ENCODE assay signal across 9 mouse cellular contexts in the genomic region with DNA sequence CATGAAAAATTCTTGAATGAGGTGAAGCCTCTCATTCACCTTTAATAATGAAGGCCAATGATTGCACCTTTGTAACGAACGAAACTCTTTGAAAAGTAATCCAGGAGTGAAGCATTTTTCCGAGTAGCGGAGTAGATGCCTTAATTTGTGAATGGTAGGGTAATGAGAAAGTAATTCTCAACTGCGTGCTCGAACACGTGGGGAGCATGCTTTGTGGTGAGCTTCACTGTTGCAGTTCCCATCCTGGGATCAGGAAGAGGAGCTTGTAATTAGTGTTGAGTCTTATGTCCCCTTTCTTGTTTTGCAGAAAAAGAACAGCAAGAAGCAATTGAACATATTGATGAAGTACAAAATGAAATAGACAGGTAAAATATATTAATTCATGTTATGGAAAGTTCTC. TPM values are rescaled to one million over a fixed set of nuclear protein-coding genes. Genes with fewer than 3 reads are reported as not detected.
DNase-seq lines count a peak whose midpoint lies in the region; ATAC-seq and TF ChIP-seq lines count a peak whose summit lies in the region.
"Had no signal": no experiment of that assay in that cellular context is flagged by ENCODE, and none has a peak within 500 bp of the region (broad histone marks: within the 10 kb centered on the region; RNA-seq: fewer than 3 reads in every experiment).

No protein-coding gene starts in this region.

- no peak for TF ChIP-seq CTCF in layer of hippocampus, adult 2 months (conservative IDR thresholded peaks at IDR 0.05)

- TF ChIP-seq POLR2A in myocyte (IDR thresholded peaks at IDR 0.05; ENCODE audit: insufficient read length, low read depth): no peak

- H3K36me3 ChIP-seq in embryonic facial prominence, embryonic 13.5 days: peaks cover 37% of the 10 kb centered on the region
- H3K36me3 ChIP-seq in intestine, embryonic 16.5 days (ENCODE audit: control insufficient read depth, insufficient read depth, low read length): 0 out of 2 replicates have a peak, but pooled peaks cover 2% of the 10 kb centered on the region
- peaks cover 32% of the 10 kb centered on the region for H3K36me3 ChIP-seq in myocyte (ENCODE audit: control insufficient read depth, insufficient read depth)

- peaks cover 57% of the 10 kb centered on the region for H3K79me2 ChIP-seq in myocyte (ENCODE audit: control insufficient read depth, insufficient read depth)

- no peaks in the 10 kb centered on the region for H3K27me3 ChIP-seq in embryonic facial prominence, embryonic 13.5 days
- no peaks in the 10 kb centered on the region for H3K27me3 ChIP-seq in intestine, embryonic 16.5 days (replicated peaks; ENCODE audit: control insufficient read depth, insufficient read depth, low read length)
- no peaks in the 10 kb centered on the region for H3K27me3 ChIP-seq in myocyte (ENCODE audit: control insufficient read depth, insufficient read depth, insufficient read length)

- ATAC-seq in embryonic facial prominence, embryonic 13.5 days (ENCODE audit: insufficient number of reproducible peaks, insufficient read depth, low FRiP score, low TSS enrichment, low read depth): no peak
- no peak for ATAC-seq in intestine, embryonic 16.5 days
- ATAC-seq in granulocyte monocyte progenitor cell, adult 5-6 weeks (replicated peaks; ENCODE audit: poor library complexity, severe bottlenecking): no peak

- H3K4me2 ChIP-seq in embryonic facial prominence, embryonic 13.5 days: peak overlapping the region; percentile 62
- H3K4me2 ChIP-seq in intestine, embryonic 16.5 days (ENCODE audit: low read depth, low read length): peak overlapping the region; percentile 69
- H3K4me2 ChIP-seq in myocyte (ENCODE audit: low read depth): peak overlapping the region; percentile 83

- 18% methylated on average over 7 of the region's 7 CpGs for WGBS in embryonic facial prominence, embryonic 13.5 days
- 16% methylated on average over 7 of the region's 7 CpGs for WGBS in intestine, embryonic 16.5 days

- no peak overlapping the region for H3ac ChIP-seq in myocyte (ENCODE audit: control insufficient read depth, insufficient read length)

- H3K27ac ChIP-seq in layer of hippocampus, adult 2 months: no peak overlapping the region
- H3K27ac ChIP-seq in embryonic facial prominence, embryonic 13.5 days: no peak overlapping the region
- H3K27ac ChIP-seq in intestine, embryonic 16.5 days (ENCODE audit: low read length): no peak overlapping the region

- peaks cover 35% of the 10 kb centered on the region for H3K4me1 ChIP-seq in embryonic facial prominence, embryonic 13.5 days
- H3K4me1 ChIP-seq in intestine, embryonic 16.5 days (ENCODE audit: control insufficient read depth, insufficient read depth, low read length): peaks cover 24% of the 10 kb centered on the region; the same call in 1 of the 2 replicates

- no peaks in the 10 kb centered on the region for H3K9me3 ChIP-seq in embryonic facial prominence, embryonic 13.5 days
- H3K9me3 ChIP-seq in intestine, embryonic 16.5 days (ENCODE audit: control insufficient read depth, low read length): no peaks in the 10 kb centered on the region

- DNase-seq in layer of hippocampus, adult 2 months (ENCODE audit: low spot score in 2 of 2): no peak
- no peak for DNase-seq in layer of hippocampus, adult 11-12 months (ENCODE audit: low spot score)
- no peak for DNase-seq in ovary, postnatal 14 days (ENCODE audit: low spot score)
- DNase-seq in left cerebral cortex, adult 8-10 months (ENCODE audit: low spot score in 2 of 2): no peak
- DNase-seq: lung, postnatal 36 days had no signal

- peak overlapping the region; percentile 99 for H3K9ac ChIP-seq in embryonic facial prominence, embryonic 13.5 days
- H3K9ac ChIP-seq in intestine, embryonic 16.5 days (ENCODE audit: low read depth, low read length): peak overlapping the region; percentile 98

- H3K4me3 ChIP-seq in layer of hippocampus, adult 2 months: peak overlapping the region; percentile 85
- H3K4me3 ChIP-seq in embryonic facial prominence, embryonic 13.5 days: peak overlapping the region; percentile 80
- peak overlapping the region; percentile 97 for H3K4me3 ChIP-seq in intestine, embryonic 16.5 days (ENCODE audit: low read length)
- H3K4me3 ChIP-seq in myocyte: peak overlapping the region; percentile 52

TF ChIP-seq in myocyte, 11 proteins besides CTCF, POLR2A, EP300 and RAD21:
- TF ChIP-seq TCF12 (IDR thresholded peaks at IDR 0.05; ENCODE audit: insufficient read depth, poor library complexity, severe bottlenecking): no peak
- no peak for TF ChIP-seq SRF (IDR thresholded peaks at IDR 0.05; ENCODE audit: control insufficient read depth, insufficient read length, low read depth)
- no peak for TF ChIP-seq CEBPB (IDR thresholded peaks at IDR 0.05; ENCODE audit: insufficient read depth, poor library complexity, severe bottlenecking)
- TF ChIP-seq E2F4 (IDR thresholded peaks at IDR 0.05; ENCODE audit: insufficient read depth): no peak
- no peak for TF ChIP-seq POLR2AphosphoS2 (IDR thresholded peaks at IDR 0.05; ENCODE audit: insufficient read length, low read depth)
- TF ChIP-seq MAX (IDR thresholded peaks at IDR 0.05; ENCODE audit: low read depth): no peak
- no peak for TF ChIP-seq REST (IDR thresholded peaks at IDR 0.05; ENCODE audit: insufficient read depth, insufficient read length)
- no peak for TF ChIP-seq MYOD1 (IDR thresholded peaks at IDR 0.05; ENCODE audit: control insufficient read depth in 1 of 3, insufficient read length in 2 of 3, low read depth in 2 of 3)
- no peak for TF ChIP-seq TCF3 (IDR thresholded peaks at IDR 0.05; ENCODE audit: insufficient read length, low read depth)
- TF ChIP-seq MYOG (IDR thresholded peaks at IDR 0.05; ENCODE audit: control insufficient read depth in 1 of 3, insufficient read depth in 1 of 3, insufficient read length in 2 of 3, low read depth in 2 of 3): no peak
- no peak for TF ChIP-seq USF1 (IDR thresholded peaks at IDR 0.05; ENCODE audit: low read depth)
TF ChIP-seq in myocyte: peak in this region for 0.

RNA-seq across cellular contexts. Expression of gene Pkn3, which starts 9.5 kb away (rescaled TPM):
- 1 to 10 TPM; 1.7 to 2.1 TPM for total RNA-seq in layer of hippocampus, adult 2 months (2021)
- 7.6 and 11.4 TPM in 2 replicates for polyA plus RNA-seq in embryonic facial prominence, embryonic 13.5 days (2015; fragmentation: Nextera tagmentation; extraction: Ambion mirVana)
- polyA plus RNA-seq in intestine, embryonic 16.5 days (2015; fragmentation: Nextera tagmentation; extraction: Ambion mirVana): 10.4 and 10.8 TPM in 2 replicates
- polyA plus RNA-seq in myocyte (2012; fragmentation: generic; extraction: Trizol): 4.3 TPM
- total RNA-seq in granulocyte monocyte progenitor cell, adult 5-6 weeks (2014; fragmentation: Nextera tagmentation): 10.1 and 13.1 TPM in 2 replicates
- total RNA-seq in granulocyte monocyte progenitor cell, adult 5-6 weeks (2017): 4.6 and 14.9 TPM in 2 replicates
- 1 to 10 TPM; 1.9 to 4.5 (median 2.3) TPM for total RNA-seq in left cerebral cortex, adult 8-10 months (2022)

RNA-seq across cellular contexts. Expression of gene Set, which starts 10.8 kb away (rescaled TPM):
- 100 to 1,000 TPM; 171 to 197 TPM for total RNA-seq in layer of hippocampus, adult 2 months (2021)
- 538 and 545 TPM in 2 replicates for polyA plus RNA-seq in embryonic facial prominence, embryonic 13.5 days (2015; fragmentation: Nextera tagmentation; extraction: Ambion mirVana)
- 329 and 361 TPM in 2 replicates for polyA plus RNA-seq in intestine, embryonic 16.5 days (2015; fragmentation: Nextera tagmentation; extraction: Ambion mirVana)
- polyA plus RNA-seq in myocyte (2012; fragmentation: generic; extraction: Trizol): 118 TPM
- total RNA-seq in granulocyte monocyte progenitor cell, adult 5-6 weeks (2014; fragmentation: Nextera tagmentation): 415 and 437 TPM in 2 replicates
- total RNA-seq in granulocyte monocyte progenitor cell, adult 5-6 weeks (2017): 2,035 and 2,054 TPM in 2 replicates
- total RNA-seq in left cerebral cortex, adult 8-10 months (2022): 100 to 1,000 TPM; 190 to 221 (median 207) TPM

RNA-seq across cellular contexts. Expression of gene Wdr34, which starts 19.3 kb away (rescaled TPM):
- 10 to 100 TPM; 37.3 to 37.4 TPM for total RNA-seq in layer of hippocampus, adult 2 months (2021)
- 46.5 and 46.9 TPM in 2 replicates for polyA plus RNA-seq in embryonic facial prominence, embryonic 13.5 days (2015; fragmentation: Nextera tagmentation; extraction: Ambion mirVana)
- polyA plus RNA-seq in intestine, embryonic 16.5 days (2015; fragmentation: Nextera tagmentation; extraction: Ambion mirVana): 19.7 and 21.9 TPM in 2 replicates
- polyA plus RNA-seq in myocyte (2012; fragmentation: generic; extraction: Trizol): 21.6 TPM
- 21.9 and 23.1 TPM in 2 replicates for total RNA-seq in granulocyte monocyte progenitor cell, adult 5-6 weeks (2014; fragmentation: Nextera tagmentation)
- 11.5 and 14.1 TPM in 2 replicates for total RNA-seq in granulocyte monocyte progenitor cell, adult 5-6 weeks (2017)
- total RNA-seq in left cerebral cortex, adult 8-10 months (2022): 10 to 100 TPM; 38.7 to 43.4 (median 42.1) TPM

RNA-seq across cellular contexts. Expression of gene Zdhhc12, which starts 25.5 kb away (rescaled TPM):
- 1 to 10 TPM; 7.6 to 9.1 TPM for total RNA-seq in layer of hippocampus, adult 2 months (2021)
- polyA plus RNA-seq in embryonic facial prominence, embryonic 13.5 days (2015; fragmentation: Nextera tagmentation; extraction: Ambion mirVana): 24.0 and 25.3 TPM in 2 replicates
- polyA plus RNA-seq in intestine, embryonic 16.5 days (2015; fragmentation: Nextera tagmentation; extraction: Ambion mirVana): 79.0 and 86.2 TPM in 2 replicates
- 20.8 TPM for polyA plus RNA-seq in myocyte (2012; fragmentation: generic; extraction: Trizol)
- 21.5 and 24.1 TPM in 2 replicates for total RNA-seq in granulocyte monocyte progenitor cell, adult 5-6 weeks (2014; fragmentation: Nextera tagmentation)
- 11.0 and 20.7 TPM in 2 replicates for total RNA-seq in granulocyte monocyte progenitor cell, adult 5-6 weeks (2017)
- 10 to 100 TPM in 1 of 4 experiments, 1 to 10 TPM in 3; 6.8 to 10.5 (median 8.9) TPM for total RNA-seq in left cerebral cortex, adult 8-10 months (2022)

RNA-seq across cellular contexts. Expression of gene Zer1, which starts 56.4 kb away (rescaled TPM):
- 100 to 1,000 TPM; 197 to 199 TPM for total RNA-seq in layer of hippocampus, adult 2 months (2021)
- 12.7 and 13.5 TPM in 2 replicates for polyA plus RNA-seq in embryonic facial prominence, embryonic 13.5 days (2015; fragmentation: Nextera tagmentation; extraction: Ambion mirVana)
- polyA plus RNA-seq in intestine, embryonic 16.5 days (2015; fragmentation: Nextera tagmentation; extraction: Ambion mirVana): 3.3 and 3.7 TPM in 2 replicates
- polyA plus RNA-seq in myocyte (2012; fragmentation: generic; extraction: Trizol): 13.1 TPM
- total RNA-seq in granulocyte monocyte progenitor cell, adult 5-6 weeks (2014; fragmentation: Nextera tagmentation): 18.3 and 22.7 TPM in 2 replicates
- 8.5 and 10.6 TPM in 2 replicates for total RNA-seq in granulocyte monocyte progenitor cell, adult 5-6 weeks (2017)
- total RNA-seq in left cerebral cortex, adult 8-10 months (2022): 100 to 1,000 TPM; 141 to 144 (median 142) TPM
